Mouse (Mus musculus) heart, postnatal 36 days (tissue): ENCODE measurements at regions not wholly inside any gene's neighbourhood (a gene's known extent, or its start where the extent isn't known, plus 50 kb on each side); places are given as distances from the start of the nearest gene placed in this dataset.

Experiments
- DNase-seq, 2 experiments: peaks; one replicate each; pipeline ENCODE4 v3.0.0; 2021 to 2022
- intact Hi-C: fragments of 180-260 bp; cut with DNase I; formaldehyde crosslinking; loops from one replicate; pipeline ENCODE4 v1.15.1; 2025

DNA sequence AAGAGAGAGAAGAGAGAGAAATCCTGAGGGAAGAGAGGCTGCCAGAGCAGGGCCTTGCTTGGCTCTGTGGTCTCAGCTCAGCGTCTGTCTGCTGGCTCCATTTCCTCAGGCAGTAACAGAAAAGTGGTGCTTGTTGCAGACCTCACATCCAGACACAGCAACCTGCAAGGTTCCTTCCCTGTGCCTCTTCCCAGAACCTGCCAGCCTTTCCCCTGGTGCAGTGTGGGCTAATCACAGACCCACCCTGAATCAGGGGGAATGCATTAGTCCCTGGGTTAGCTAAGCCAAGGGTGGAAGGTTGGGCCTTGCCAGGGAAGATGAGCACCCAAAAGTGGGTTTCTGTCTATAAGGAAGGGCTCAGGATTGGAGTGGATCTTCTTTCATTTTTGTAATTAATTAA lies 75.2 kb upstream of the Syt6 start:
- no peak for DNase-seq
- intact Hi-C loops = no loop called here

DNA sequence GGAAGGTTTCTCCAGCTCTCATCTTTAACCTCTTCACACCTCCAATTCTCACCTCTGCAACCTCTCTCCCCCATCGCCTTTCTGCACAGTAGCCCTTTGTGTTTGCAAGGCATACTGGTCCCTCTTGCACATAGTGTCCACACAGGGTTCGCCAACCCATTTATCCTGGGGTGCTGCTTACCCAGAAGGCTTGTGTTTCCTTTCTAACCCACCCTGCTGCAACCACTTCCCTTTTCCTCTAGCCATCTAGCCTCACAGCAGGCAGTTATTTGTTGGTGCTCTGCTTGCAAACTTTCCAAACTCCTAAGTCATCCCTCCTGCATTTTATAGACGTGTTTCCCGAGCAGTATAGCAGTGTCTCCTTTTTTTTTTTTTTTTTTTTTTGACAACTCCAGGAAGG lies 74.7 kb upstream of the Syt6 start:
- intact Hi-C loops = no loop called here
- DNase-seq = no peak

DNA sequence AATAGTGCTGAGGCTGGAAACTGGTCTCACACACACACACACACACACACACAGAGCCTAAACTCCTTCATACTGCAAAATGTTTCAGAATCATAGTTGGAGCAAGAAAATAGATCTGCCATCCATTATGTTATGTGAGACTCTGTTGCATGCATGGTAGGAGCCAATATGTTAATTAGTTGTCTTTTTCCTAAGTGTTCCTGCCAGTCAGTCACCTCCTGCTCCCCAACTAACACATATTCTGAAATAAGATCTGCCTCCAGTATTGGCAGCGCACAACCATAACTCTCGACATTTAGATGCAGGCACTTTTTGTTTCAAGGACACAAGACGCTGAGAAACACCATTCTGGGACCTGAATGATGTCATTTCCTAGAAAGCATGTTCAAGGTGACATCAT lies 70.9 kb upstream of the Syt6 start:
- intact Hi-C loops = no loop called here
- no peak for DNase-seq

DNA sequence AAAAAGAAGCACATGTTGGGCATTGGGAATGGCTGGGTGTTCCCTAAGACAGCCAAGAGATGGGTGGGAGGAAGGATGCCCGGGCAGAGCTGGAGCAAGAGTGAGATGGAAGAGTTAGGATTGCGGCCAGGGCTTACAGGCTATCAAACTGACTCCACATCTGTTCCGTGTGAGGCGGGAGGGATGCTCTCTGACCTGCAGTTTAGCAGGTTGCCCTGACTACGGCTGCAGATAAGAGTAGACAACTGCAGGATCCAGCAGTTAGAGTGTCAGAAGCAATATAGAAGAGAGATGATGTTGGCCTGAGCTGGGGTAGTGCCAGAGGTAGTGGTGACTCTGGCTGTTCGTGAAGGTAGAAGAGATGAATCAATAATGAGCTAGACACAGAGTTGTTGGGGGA lies 61.6 kb upstream of the Syt6 start:
- no peak for DNase-seq
- intact Hi-C loops = no loop called here

DNA sequence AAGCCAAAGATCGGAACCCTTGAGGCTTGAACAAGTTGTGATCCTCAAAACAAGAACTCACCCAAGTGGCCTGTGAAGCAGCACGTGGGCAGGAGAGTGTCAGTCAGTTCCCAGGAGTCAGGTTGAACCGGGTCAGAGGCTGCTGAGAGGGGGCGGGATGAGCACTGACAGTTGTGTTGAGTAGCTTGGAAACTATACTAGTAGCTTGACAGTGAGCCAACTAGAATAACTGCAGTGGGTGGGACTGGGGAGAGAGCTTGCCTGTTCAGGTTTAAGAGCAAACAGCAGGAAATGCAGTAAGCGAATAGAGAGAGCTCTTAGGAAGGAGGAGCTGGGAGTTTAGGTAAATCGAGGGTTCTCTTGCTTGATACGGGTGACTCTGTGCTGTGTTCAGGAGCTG lies 61.0 kb upstream of the Syt6 start:
- intact Hi-C loops = no loop called here
- no peak for DNase-seq

DNA sequence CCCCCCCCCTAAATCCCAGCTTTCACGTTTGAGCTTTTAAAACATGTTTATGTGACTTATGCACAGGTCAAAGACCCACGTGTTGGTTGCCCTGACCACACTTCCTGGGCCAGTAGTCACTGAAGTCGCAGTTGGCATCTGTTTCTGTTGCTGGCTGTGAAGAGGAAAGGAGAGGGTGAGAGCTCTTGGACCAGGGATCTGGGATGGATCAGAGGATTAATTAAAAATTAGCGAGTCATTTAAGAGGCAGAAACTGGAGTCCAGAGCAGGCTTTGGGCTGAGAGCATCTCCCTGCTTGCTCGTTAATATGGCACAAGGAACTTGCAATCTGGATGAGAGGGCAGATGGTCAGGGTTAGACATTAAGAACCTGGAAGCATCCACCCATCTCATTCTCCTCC lies 59.1 kb upstream of the Syt6 start:
- intact Hi-C loops = no loop called here
- no peak for DNase-seq

DNA sequence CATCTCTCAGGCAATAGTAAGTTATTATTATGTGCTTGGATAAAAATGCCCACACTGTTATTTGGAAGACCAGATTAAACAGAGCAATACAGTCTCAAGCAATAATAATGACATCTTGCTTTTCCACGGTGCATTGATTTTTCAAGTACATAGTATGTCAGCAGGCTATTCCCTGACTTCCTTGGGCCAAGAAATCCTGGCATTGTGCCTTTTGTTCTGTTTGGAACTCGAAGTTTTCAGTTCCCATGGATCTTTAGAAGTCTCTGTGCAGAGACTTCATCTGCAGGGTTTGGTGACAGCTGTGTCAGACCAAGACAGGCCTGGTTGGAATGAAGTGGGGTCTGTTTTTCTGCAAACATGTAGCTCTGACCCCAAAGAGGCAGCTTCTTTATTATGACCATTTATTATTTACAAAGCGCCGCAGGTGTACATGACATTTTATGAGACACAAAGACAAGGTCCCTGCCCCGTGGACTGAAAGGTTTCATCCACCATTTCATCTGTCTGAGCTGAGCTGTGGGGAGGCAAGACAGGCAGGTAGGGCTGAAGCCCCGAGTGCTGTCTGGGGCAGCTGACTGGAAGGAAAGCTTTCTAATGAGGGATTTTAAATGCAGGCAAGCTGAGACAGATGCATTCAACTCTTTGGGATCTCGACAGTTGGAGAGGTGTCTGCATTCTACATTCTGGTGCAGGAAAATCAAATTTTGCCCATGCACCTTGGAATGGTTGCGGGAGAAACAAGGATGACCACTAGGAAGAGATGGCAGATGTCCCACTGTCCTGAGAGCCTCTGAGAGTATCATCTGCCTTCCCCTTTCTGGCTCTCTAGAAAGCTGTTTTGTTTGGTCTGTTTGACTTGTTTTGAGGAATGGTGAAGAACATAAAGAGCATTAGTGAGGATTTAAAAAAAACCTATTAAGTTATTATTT lies 57.4 kb upstream of the Syt6 start:
- DNase-seq = no peak
- intact Hi-C loops = no loop called here

DNA sequence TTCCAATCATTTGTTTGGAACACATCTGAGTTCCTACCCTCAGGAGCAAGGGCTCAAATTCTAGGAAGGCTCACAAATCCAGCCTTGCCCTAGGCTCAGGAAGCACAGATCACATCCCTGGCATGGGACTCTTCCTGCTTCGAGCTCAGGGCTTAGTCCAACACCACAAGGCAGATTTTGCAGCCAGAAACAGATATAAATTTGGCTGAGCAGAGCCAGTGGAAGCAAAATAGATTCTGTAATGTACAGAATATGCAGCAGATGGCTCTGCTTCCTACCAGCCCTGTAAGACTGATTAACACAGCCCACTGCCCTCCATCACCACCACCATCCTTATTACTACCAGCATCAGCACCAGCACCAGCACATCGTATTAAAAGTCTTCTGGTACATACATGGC lies 56.4 kb upstream of the Syt6 start:
- no peak for DNase-seq
- intact Hi-C loops = no loop called here
